Mouse (Mus musculus) liver, embryonic 16.5 days (tissue): Measurements from ENCODE around the gene Tinagl1. TPM values are rescaled to one million over a fixed set of nuclear protein-coding genes. Genes with fewer than 3 reads are reported as not detected.

Source experiments
- ATAC-seq: fragments of 200-750 bp; cut with Nextera tagmentation; 2 replicates; pipeline ENCODE4 v1.8.0; 2017; ENCODE audit warnings: low read depth, mild to moderate bottlenecking, moderate number of reproducible peaks, moderate library complexity
- H3K27ac ChIP-seq: fragments of 300-500 bp; sonication (generic); 2 replicates; pipeline ENCODE4 v1.5.1; 2014; ENCODE audit warnings: mild to moderate bottlenecking, low read length
- H3K27me3 ChIP-seq: fragments of 300-500 bp; sonication (generic); 2 replicates; pipeline ENCODE4 v1.6.1; 2014; ENCODE audit warnings: low read depth, low read length, mixed read lengths; ENCODE audit not compliant: control insufficient read depth, insufficient read depth
- H3K36me3 ChIP-seq: fragments of 300-500 bp; sonication (generic); 2 replicates; pipeline ENCODE4 v1.6.1; 2014; ENCODE audit warnings: mild to moderate bottlenecking; ENCODE audit not compliant: control insufficient read depth, insufficient read depth
- H3K4me1 ChIP-seq: fragments of 300-500 bp; sonication (generic); 2 replicates; pipeline ENCODE4 v1.6.1; 2014; ENCODE audit warnings: low read depth, low read length, mixed read lengths; ENCODE audit not compliant: control insufficient read depth
- H3K4me2 ChIP-seq: fragments of 300-500 bp; sonication (generic); 2 replicates; pipeline ENCODE4 v1.6.1; 2014; ENCODE audit warnings: low read depth, low read length, mixed read lengths
- H3K4me3 ChIP-seq: fragments of 300-500 bp; sonication (generic); 2 replicates; pipeline ENCODE4 v1.5.1; 2014; ENCODE audit warnings: low read depth, mild to moderate bottlenecking, low read length
- H3K9ac ChIP-seq: fragments of 300-500 bp; sonication (generic); 2 replicates; pipeline ENCODE4 v1.6.1; 2014; ENCODE audit warnings: low read depth, low read length
- H3K9me3 ChIP-seq: fragments of 300-500 bp; sonication (generic); replicated peaks from 2 replicates; pipeline ENCODE4 v1.6.1; 2016; ENCODE audit warnings: low read length; ENCODE audit not compliant: control insufficient read depth
- WGBS: fragments of 180-500 bp; shearing (Covaris S2); extraction: QIAGEN DNeasy Blood & Tissue Kit; methylation state at CpG from one replicate; pipeline ENCODE4 v1.1.7; 2014; ENCODE audit not compliant: insufficient replicate concordance; 5-methylcytosine and 5-hydroxymethylcytosine counted together
- polyA plus RNA-seq: library from polyadenylated mRNA; unstranded; fragments of >200 nt; fragmentation: Nextera tagmentation; extraction: Ambion mirVana; gene quantifications from 2 replicates; pipeline ENCODE4 v1.2.1, GENCODE M21; 2015

The Tinagl1 gene
- polyA plus RNA-seq, 1 experiment from 2014 or later: 37.8 TPM

- no peaks in the 10 kb centered on the region for H3K9me3 ChIP-seq
- H3K36me3 ChIP-seq: peaks cover 3% of the 10 kb centered on the region; the same call in 1 of the 2 replicates
- H3K4me3 ChIP-seq: no peak overlapping the region
- H3K4me2 ChIP-seq: no peak overlapping the region
- no peaks in the 10 kb centered on the region; the same call in 1 of the 2 replicates for H3K4me1 ChIP-seq
- no peak overlapping the region for H3K9ac ChIP-seq
- H3K27ac ChIP-seq: no peak overlapping the region
- 72% methylated on average over 18 of the region's 18 CpGs for WGBS
- ATAC-seq: no peak
- H3K27me3 ChIP-seq: peaks cover 28% of the 10 kb centered on the region
Observed at GRCm38 (mm10) chr4:130166061-130166460, 8.9 kb downstream of the Tinagl1 start.

- Histone ChIP-seq H3K4me1 (no peaks in the 10 kb centered on the region; the same call in 1 of the 2 replicates), H3K9ac (no peak overlapping the region), H3K27ac (no peak overlapping the region), H3K4me2 (no peak overlapping the region), H3K4me3 (no peak overlapping the region), H3K27me3 (peaks cover 28% of the 10 kb centered on the region), H3K36me3 (peaks cover 3% of the 10 kb centered on the region; the same call in 1 of the 2 replicates), H3K9me3 (no peaks in the 10 kb centered on the region)
- no peak for ATAC-seq
- WGBS: 65% methylated on average over 6 of the region's 6 CpGs
Observed at GRCm38 (mm10) chr4:130164121-130164520, 10.8 kb downstream of the Tinagl1 start.

GRCm38 (mm10) chr4:130163391-130163861, 11.5 kb downstream of the Tinagl1 start:
- 5% methylated on average over 20 of the region's 20 CpGs for WGBS
- H3K9me3 ChIP-seq: no peaks in the 10 kb centered on the region
- H3K36me3 ChIP-seq: peaks cover 3% of the 10 kb centered on the region; the same call in 1 of the 2 replicates
- no peak for ATAC-seq
- no peaks in the 10 kb centered on the region; the same call in 1 of the 2 replicates for H3K4me1 ChIP-seq
- no peak overlapping the region for H3K27ac ChIP-seq
- no peak overlapping the region for H3K4me3 ChIP-seq
- H3K4me2 ChIP-seq: peak overlapping the region; percentile 15
- peaks cover 27% of the 10 kb centered on the region for H3K27me3 ChIP-seq
- H3K9ac ChIP-seq: no peak overlapping the region

GRCm38 (mm10) chr4:130161349-130161748, 13.6 kb downstream of the Tinagl1 start:
- Histone ChIP-seq H3K27me3 (peaks cover 21% of the 10 kb centered on the region), H3K9me3 (no peaks in the 10 kb centered on the region), H3K4me1 (no peaks in the 10 kb centered on the region; the same call in 1 of the 2 replicates), H3K4me2 (no peak overlapping the region), H3K36me3 (no peaks in the 10 kb centered on the region), H3K27ac (no peak overlapping the region), H3K4me3 (no peak overlapping the region), H3K9ac (no peak overlapping the region)
- ATAC-seq: no peak
- 44% methylated on average over 4 of the region's 4 CpGs for WGBS

- H3K9me3 ChIP-seq: no peaks in the 10 kb centered on the region
- no peaks in the 10 kb centered on the region for H3K4me1 ChIP-seq
- H3K36me3 ChIP-seq: no peaks in the 10 kb centered on the region
- H3K9ac ChIP-seq: no peak overlapping the region
- H3K27me3 ChIP-seq: peaks cover 7% of the 10 kb centered on the region
- WGBS: 24% methylated on average over 12 of the region's 12 CpGs
- no peak overlapping the region for H3K4me3 ChIP-seq
- no peak overlapping the region for H3K4me2 ChIP-seq
- ATAC-seq: no peak
- H3K27ac ChIP-seq: no peak overlapping the region
Observed at GRCm38 (mm10) chr4:130156812-130157371, 18.0 kb downstream of the Tinagl1 start.

- Histone ChIP-seq H3K27me3 (peaks cover 7% of the 10 kb centered on the region), H3K4me3 (no peak overlapping the region), H3K9ac (no peak overlapping the region), H3K36me3 (no peaks in the 10 kb centered on the region), H3K4me2 (no peak overlapping the region), H3K9me3 (no peaks in the 10 kb centered on the region), H3K4me1 (no peaks in the 10 kb centered on the region), H3K27ac (no peak overlapping the region)
- WGBS: 62% methylated on average over 3 of the region's 3 CpGs
- ATAC-seq: no peak
Observed at GRCm38 (mm10) chr4:130154250-130154649, 20.7 kb downstream of the Tinagl1 start.

GRCm38 (mm10) chr4:130148405-130148804, 26.5 kb downstream of the Tinagl1 start:
- Histone ChIP-seq H3K9ac (no peak overlapping the region), H3K4me2 (no peak overlapping the region), H3K36me3 (no peaks in the 10 kb centered on the region), H3K4me3 (no peak overlapping the region), H3K27me3 (peaks cover 7% of the 10 kb centered on the region), H3K27ac (no peak overlapping the region), H3K9me3 (0 out of 2 replicates have a peak, but pooled peaks cover 2% of the 10 kb centered on the region), H3K4me1 (no peaks in the 10 kb centered on the region)
- no peak for ATAC-seq
- 24% methylated on average over 10 of the region's 10 CpGs for WGBS

GRCm38 (mm10) chr4:130141786-130142185, 33.1 kb downstream of the Tinagl1 start:
- Histone ChIP-seq H3K4me1 (no peaks in the 10 kb centered on the region; the same call in 1 of the 2 replicates), H3K27me3 (peaks cover 39% of the 10 kb centered on the region), H3K27ac (no peak overlapping the region), H3K36me3 (no peaks in the 10 kb centered on the region), H3K4me2 (no peak overlapping the region), H3K9ac (no peak overlapping the region), H3K4me3 (no peak overlapping the region), H3K9me3 (0 out of 2 replicates have a peak, but pooled peaks cover 2% of the 10 kb centered on the region)
- 39% methylated on average over 3 of the region's 3 CpGs for WGBS
- ATAC-seq: no peak

GRCm38 (mm10) chr4:130140992-130141402, 33.9 kb downstream of the Tinagl1 start:
- 39% methylated on average over 9 of the region's 9 CpGs for whole genome bisulfite sequencing
- H3K27ac ChIP-seq: no peak overlapping the region
- no peak overlapping the region for H3K4me3 ChIP-seq
- H3K27me3 ChIP-seq: peaks cover 39% of the 10 kb centered on the region
- H3K9me3 ChIP-seq: 0 out of 2 replicates have a peak, but pooled peaks cover 2% of the 10 kb centered on the region
- no peaks in the 10 kb centered on the region; the same call in 1 of the 2 replicates for H3K4me1 ChIP-seq
- ATAC-seq: no peak
- no peaks in the 10 kb centered on the region for H3K36me3 ChIP-seq
- no peak overlapping the region for H3K4me2 ChIP-seq
- no peak overlapping the region for H3K9ac ChIP-seq
